Mouse (Mus musculus): ENCODE measurements around the gene Vmn2r3.
"Not testable (repeated sequence)": the region's sequence is repeated elsewhere in the genome, so short reads cannot be mapped to it uniquely, and the experiment has no call there.

- not testable (repeated sequence) for TF ChIP-seq EP300 (IDR thresholded peaks at IDR 0.05; ENCODE audit: insufficient read depth, low read depth, low read length); CTCF (IDR thresholded peaks at IDR 0.05); POLR2A (IDR thresholded peaks at IDR 0.05; ENCODE audit: insufficient read depth, low read depth, low read length)
Measured at GRCm38 (mm10) chr3:64265056-64265761, 24.3 kb downstream of the Vmn2r3 start.

Data from heart, adult 2 months (tissue).